ENCODE assay signal across 12 mouse cellular contexts in the genomic region with DNA sequence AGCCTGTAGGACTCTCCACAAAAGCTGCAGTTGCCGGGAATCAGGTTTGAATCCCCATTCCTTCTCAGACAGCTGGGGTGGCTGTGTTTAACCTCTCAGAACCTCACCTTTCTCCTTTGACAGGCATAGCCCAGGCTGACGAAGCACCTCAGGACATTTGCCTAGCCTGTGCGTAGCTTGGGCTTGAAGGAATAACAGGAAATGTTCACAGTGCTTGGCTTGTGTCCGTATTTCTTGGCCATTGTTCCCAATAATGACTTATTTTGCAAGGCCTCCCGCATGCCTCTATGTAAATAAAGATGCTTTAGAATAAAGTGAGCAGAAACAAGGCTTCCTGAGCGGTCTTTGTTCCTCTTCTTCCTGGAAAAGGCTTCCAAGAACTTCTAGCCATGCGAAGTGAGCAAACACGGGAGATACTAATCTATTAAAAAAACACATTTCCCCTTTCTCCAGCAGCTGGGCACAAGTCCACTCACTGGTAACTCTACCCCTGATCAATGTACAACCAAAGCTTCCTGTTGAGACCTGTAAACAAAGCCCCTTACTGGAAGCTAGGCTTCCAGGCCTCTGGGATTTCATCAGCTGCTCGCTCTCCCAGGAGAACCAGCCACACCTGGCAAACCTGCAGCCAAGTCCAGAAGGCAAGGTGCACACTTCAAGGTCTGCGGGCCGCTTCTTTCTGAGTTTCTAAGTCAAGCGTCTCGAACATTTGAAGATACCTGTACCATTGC. TPM values are rescaled to one million over a fixed set of nuclear protein-coding genes. Genes with fewer than 3 reads are reported as not detected.
DNase-seq lines count a peak whose midpoint lies in the region; ATAC-seq and TF ChIP-seq lines count a peak whose summit lies in the region.
"Had no signal": no experiment of that assay in that cellular context is flagged by ENCODE, and none has a peak within 500 bp of the region (broad histone marks: within the 10 kb centered on the region; RNA-seq: fewer than 3 reads in every experiment).

No protein-coding gene starts in this region.

- H3K4me1 ChIP-seq in heart, embryonic 16.5 days (ENCODE audit: control insufficient read depth, insufficient read depth, low read length): 0 out of 2 replicates have a peak, but pooled peaks cover 4% of the 10 kb centered on the region
- H3K4me1 ChIP-seq in embryonic facial prominence, embryonic 14.5 days (ENCODE audit: control insufficient read depth, insufficient read depth, low read length): no peaks in the 10 kb centered on the region
- H3K4me1 ChIP-seq in olfactory bulb, adult 2 months (ENCODE audit: control insufficient read depth, insufficient read depth, low read length): no peaks in the 10 kb centered on the region

- intact Hi-C loops in heart, postnatal 36 days (cut with DNase I): no loop called here

- no peaks in the 10 kb centered on the region for H3K36me3 ChIP-seq in heart, embryonic 16.5 days (ENCODE audit: control insufficient read depth, insufficient read depth)
- no peaks in the 10 kb centered on the region for H3K36me3 ChIP-seq in embryonic facial prominence, embryonic 14.5 days (ENCODE audit: control insufficient read depth, insufficient read depth, low read length)

- no peak for DNase-seq in heart, postnatal 36 days
- DNase-seq in embryonic facial prominence, embryonic 14.5 days (ENCODE audit: low spot score): peak; percentile 57
- peak; percentile 52 to 79 for DNase-seq in kidney, postnatal 25 days
- no peak for DNase-seq in layer of hippocampus, adult 9-10 months (ENCODE audit: low spot score)
- DNase-seq in embryo, embryonic 10 days (ENCODE audit: low spot score): no peak
- no peak for DNase-seq in embryo, embryonic 11 days
- DNase-seq: adrenal gland, postnatal 10 days had no signal

- no peak for TF ChIP-seq CTCF in olfactory bulb, adult 2 months (IDR thresholded peaks at IDR 0.05; ENCODE audit: insufficient read depth, low read depth, low read length)

- H3K9me3 ChIP-seq in heart, embryonic 16.5 days (replicated peaks; ENCODE audit: control insufficient read depth, low read length): 0 out of 2 replicates have a peak, but pooled peaks cover 2% of the 10 kb centered on the region
- no peaks in the 10 kb centered on the region for H3K9me3 ChIP-seq in embryonic facial prominence, embryonic 14.5 days (ENCODE audit: control insufficient read depth, low read length)

- H3K27ac ChIP-seq in heart, embryonic 16.5 days (ENCODE audit: low read length): peak overlapping the region; percentile 57
- H3K27ac ChIP-seq in embryonic facial prominence, embryonic 14.5 days (replicated peaks; ENCODE audit: low read depth, low read length): peak overlapping the region; percentile 48
- H3K27ac ChIP-seq in olfactory bulb, adult 2 months (ENCODE audit: insufficient read depth, low read depth, low read length): 0 out of 2 replicates have a peak overlapping the region, but pooled peaks have one; percentile 6
- H3K27ac ChIP-seq: layer of hippocampus, adult 2 months had no signal

- no peak for ATAC-seq in heart, embryonic 16.5 days (replicated peaks; ENCODE audit: extremely low read depth, insufficient read depth, low FRiP score)
- ATAC-seq in embryonic facial prominence, embryonic 14.5 days (ENCODE audit: low read depth): peak; percentile 82; the same call in 1 of the 2 replicates

- no peak for TF ChIP-seq POLR2A in olfactory bulb, adult 2 months (IDR thresholded peaks at IDR 0.05; ENCODE audit: insufficient read depth, low read depth, low read length)

- H3K9ac ChIP-seq in heart, embryonic 16.5 days (ENCODE audit: low read length): no peak overlapping the region
- H3K9ac ChIP-seq in embryonic facial prominence, embryonic 14.5 days (ENCODE audit: low read depth, low read length): no peak overlapping the region

- H3K27me3 ChIP-seq in heart, embryonic 16.5 days (ENCODE audit: control insufficient read depth, insufficient read depth, low read length): no peaks in the 10 kb centered on the region
- no peaks in the 10 kb centered on the region for H3K27me3 ChIP-seq in embryonic facial prominence, embryonic 14.5 days (replicated peaks; ENCODE audit: control insufficient read depth, insufficient read depth, low read length)
- H3K27me3 ChIP-seq: CH12.LX; megakaryocyte, embryonic 14.5 days had no signal

- no peak overlapping the region for H3K4me3 ChIP-seq in heart, embryonic 16.5 days (ENCODE audit: low read length)
- no peak overlapping the region for H3K4me3 ChIP-seq in embryonic facial prominence, embryonic 14.5 days (ENCODE audit: low read depth, low read length)
- H3K4me3 ChIP-seq in olfactory bulb, adult 2 months (ENCODE audit: insufficient read depth, low read depth, low read length): no peak overlapping the region
- H3K4me3 ChIP-seq: layer of hippocampus, adult 2 months; megakaryocyte, embryonic 14.5 days had no signal

- WGBS in heart, embryonic 16.5 days: 61% methylated on average over 13 of the region's 13 CpGs
- WGBS in embryonic facial prominence, embryonic 14.5 days: 59% methylated on average over 13 of the region's 13 CpGs
- 80% methylated on average over 13 of the region's 13 CpGs for WGBS in olfactory bulb, adult 2 months

- no peak overlapping the region for H3K4me2 ChIP-seq in heart, embryonic 16.5 days (ENCODE audit: low read depth, low read length)
- no peak overlapping the region for H3K4me2 ChIP-seq in embryonic facial prominence, embryonic 14.5 days (ENCODE audit: low read depth, low read length)

RNA-seq across cellular contexts. Expression of gene Xbp1, which starts 21.4 kb away (rescaled TPM):
- 135 and 151 TPM in 2 replicates for polyA plus RNA-seq in heart, embryonic 16.5 days (2015; fragmentation: Nextera tagmentation; extraction: Ambion mirVana)
- 10 to 100 TPM; 59.2 to 65.2 TPM for total RNA-seq in heart, postnatal 36 days (2021)
- polyA plus RNA-seq in embryonic facial prominence, embryonic 14.5 days (2014; fragmentation: Nextera tagmentation; extraction: Ambion mirVana): 205 and 223 TPM in 2 replicates
- polyA plus RNA-seq in olfactory bulb, adult 2 months (2012; ENCODE audit: insufficient read depth, insufficient read length, low replicate concordance, missing spikeins): not detected in 2 replicates

RNA-seq across cellular contexts. Expression of gene Ccdc117, which starts 42.9 kb away (rescaled TPM):
- polyA plus RNA-seq in heart, embryonic 16.5 days (2015; fragmentation: Nextera tagmentation; extraction: Ambion mirVana): 12.9 and 13.0 TPM in 2 replicates
- total RNA-seq in heart, postnatal 36 days (2021): 10 to 100 TPM; 19.5 to 23.2 TPM
- 18.2 and 22.1 TPM in 2 replicates for polyA plus RNA-seq in embryonic facial prominence, embryonic 14.5 days (2014; fragmentation: Nextera tagmentation; extraction: Ambion mirVana)
- not detected in 2 replicates for polyA plus RNA-seq in olfactory bulb, adult 2 months (2012; ENCODE audit: insufficient read depth, insufficient read length, low replicate concordance, missing spikeins)

RNA-seq across cellular contexts. Expression of gene Znrf3, which starts 54.4 kb away (rescaled TPM):
- polyA plus RNA-seq in heart, embryonic 16.5 days (2015; fragmentation: Nextera tagmentation; extraction: Ambion mirVana): 6.5 and 7.3 TPM in 2 replicates
- total RNA-seq in heart, postnatal 36 days (2021): 1 to 10 TPM; 8.7 to 9.1 TPM
- polyA plus RNA-seq in embryonic facial prominence, embryonic 14.5 days (2014; fragmentation: Nextera tagmentation; extraction: Ambion mirVana): 9.2 and 10.2 TPM in 2 replicates
- polyA plus RNA-seq in olfactory bulb, adult 2 months (2012; ENCODE audit: insufficient read depth, insufficient read length, low replicate concordance, missing spikeins): not detected in 2 replicates

Comparison
In these comparisons a context has a peak if more than half of its experiments do, and no peak if none do; other contexts are left out.
1. H3K27ac ChIP-seq: peak in every context shown above with its lines; median percentile 57 in heart, embryonic 16.5 days; 48 in embryonic facial prominence, embryonic 14.5 days; 6 in olfactory bulb, adult 2 months.
2. DNase-seq: peak in embryonic facial prominence, embryonic 14.5 days (single experiment) and kidney, postnatal 25 days (2 of 2); none in heart, postnatal 36 days (0 of 2), layer of hippocampus, adult 9-10 months (single experiment), embryo, embryonic 10 days (single experiment) and embryo, embryonic 11 days (single experiment).
3. RNA of gene Ccdc117, which starts 42.9 kb away (polyA plus RNA-seq): 18.2 to 22.1 TPM in embryonic facial prominence, embryonic 14.5 days and 12.9 to 13.0 TPM in heart, embryonic 16.5 days; not detected in olfactory bulb, adult 2 months; every median in the first group is over 10 times any median in the second.